Mouse (Mus musculus): ENCODE measurements at regions not wholly inside any gene's neighbourhood (a gene's known extent, or its start where the extent isn't known, plus 50 kb on each side); places are given as distances from the start of the nearest gene placed in this dataset.
A peak's percentile ranks its signal among the peaks of the same experiment; 100 is the strongest.

GRCm38 (mm10) chr2:11853210-11853973 is 75.7 kb downstream of the Ankrd16 start:
- Histone ChIP-seq H3K36me3 (no peaks in the 10 kb centered on the region), H3K9me3 (no peaks in the 10 kb centered on the region), H3K4me1 (no peaks in the 10 kb centered on the region), H3K9ac (no peak overlapping the region), H3K27ac (no peak overlapping the region), H3K27me3 (replicated peaks) (no peaks in the 10 kb centered on the region), H3K4me2 (no peak overlapping the region), H3K4me3 (replicated peaks) (no peak overlapping the region)
- 37% methylated on average over 2 of the region's 2 CpGs for WGBS
- ATAC-seq (ENCODE audit: insufficient read depth, low FRiP score, low read depth), result peak; percentile 79

- Histone ChIP-seq H3K9ac (no peak overlapping the region), H3K4me3 (replicated peaks) (no peak overlapping the region), H3K4me2 (no peak overlapping the region), H3K36me3 (no peaks in the 10 kb centered on the region), H3K9me3 (no peaks in the 10 kb centered on the region), H3K4me1 (no peaks in the 10 kb centered on the region), H3K27me3 (replicated peaks) (no peaks in the 10 kb centered on the region), H3K27ac (no peak overlapping the region)
- ATAC-seq (ENCODE audit: insufficient read depth, low FRiP score, low read depth), result no peak
- WGBS, result 39% methylated on average over 2 of the region's 2 CpGs
Measured at GRCm38 (mm10) chr2:11869983-11870382, 92.3 kb downstream of the Ankrd16 start.

- no peaks in the 10 kb centered on the region for H3K4me1 ChIP-seq
- no peak overlapping the region for H3K9ac ChIP-seq
- H3K36me3 ChIP-seq, result no peaks in the 10 kb centered on the region
- H3K4me2 ChIP-seq, result no peak overlapping the region
- WGBS, result 20% methylated on average over 1 of the region's 1 CpGs
- H3K27me3 ChIP-seq (replicated peaks), result no peaks in the 10 kb centered on the region
- H3K27ac ChIP-seq, result no peak overlapping the region
- ATAC-seq (ENCODE audit: insufficient read depth, low FRiP score, low read depth), result no peak
- no peaks in the 10 kb centered on the region for H3K9me3 ChIP-seq
- H3K4me3 ChIP-seq (replicated peaks), result no peak overlapping the region
Measured at GRCm38 (mm10) chr2:11880005-11880404, 102.3 kb downstream of the Ankrd16 start.

DNA sequence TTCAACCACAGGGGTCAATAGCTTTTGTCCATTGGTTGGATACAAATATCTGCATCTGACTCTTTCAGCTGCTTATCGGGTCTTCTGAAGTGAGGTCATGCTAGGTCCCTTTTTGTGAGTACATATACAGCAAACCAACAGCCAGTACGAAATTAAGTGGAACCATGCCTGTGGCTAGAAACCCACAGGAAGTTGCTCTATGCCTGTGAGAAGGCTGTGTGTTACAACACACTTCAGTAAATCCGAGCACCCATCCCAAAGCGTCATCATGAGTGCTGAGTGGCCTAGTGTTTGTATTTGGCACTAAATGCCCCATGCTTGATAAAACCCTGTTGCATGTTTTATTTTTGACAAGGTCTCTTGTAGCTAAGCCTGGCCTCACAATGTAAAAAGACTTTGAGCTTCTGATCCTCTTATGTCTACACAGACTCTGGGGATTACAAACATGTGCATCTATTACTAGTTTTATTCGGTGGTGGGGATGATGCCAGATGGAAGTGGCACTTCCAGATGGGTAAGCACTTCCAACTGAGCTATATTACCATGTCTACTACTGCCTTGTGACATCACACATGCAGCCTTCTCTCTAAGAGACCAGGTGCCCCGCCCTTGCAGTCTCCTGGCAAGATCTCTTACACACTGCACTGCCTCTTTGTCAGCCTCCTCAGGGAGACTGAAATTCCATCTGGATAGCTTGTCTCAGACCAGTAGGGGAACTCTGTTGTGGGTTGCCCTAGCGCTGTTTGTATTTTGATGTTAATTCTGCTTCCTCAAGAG is 117.3 kb downstream of the Ankrd16 start:
- WGBS, result 73% methylated on average over 7 of the region's 7 CpGs
- H3K9ac ChIP-seq, result no peak overlapping the region

GRCm38 (mm10) chr2:11899698-11900660 is 122.3 kb downstream of the Ankrd16 start:
- ATAC-seq (ENCODE audit: insufficient read depth, low FRiP score, low read depth), result no peak
- H3K27ac ChIP-seq, result no peak overlapping the region

More for the DNA sequence above, 117.3 kb downstream of the Ankrd16 start:
- no peaks in the 10 kb centered on the region for H3K27me3 ChIP-seq (replicated peaks)
- H3K9me3 ChIP-seq, result no peaks in the 10 kb centered on the region
- ATAC-seq (ENCODE audit: insufficient read depth, low FRiP score, low read depth), result no peak
- H3K36me3 ChIP-seq, result no peaks in the 10 kb centered on the region
- H3K4me3 ChIP-seq (replicated peaks), result no peak overlapping the region
- H3K4me1 ChIP-seq, result no peaks in the 10 kb centered on the region
- H3K4me2 ChIP-seq, result no peak overlapping the region
- no peak overlapping the region for H3K27ac ChIP-seq

DNA sequence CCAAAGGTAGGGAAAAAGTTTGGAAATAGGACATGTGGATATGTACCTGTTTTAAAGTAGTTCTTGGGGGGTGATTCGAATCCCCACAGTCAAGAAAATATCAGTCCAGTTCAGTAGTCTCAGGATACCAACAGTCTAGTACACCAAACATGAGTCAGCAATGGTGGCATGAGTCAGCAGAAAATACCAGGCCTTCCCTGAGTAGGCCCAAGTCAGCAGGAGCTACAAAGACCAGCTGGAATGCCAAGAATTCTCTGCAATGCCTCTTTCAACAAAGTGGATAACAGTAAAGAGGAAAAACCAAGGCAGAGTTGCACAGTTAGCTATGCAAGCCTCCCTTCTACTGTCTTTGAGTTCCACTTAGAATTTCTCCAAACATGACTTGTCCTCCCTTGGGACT is 137.1 kb downstream of the Ankrd16 start:
- ATAC-seq (ENCODE audit: insufficient read depth, low FRiP score, low read depth), result no peak; the same call in 1 of the 2 replicates
- WGBS, result 73% methylated on average over 1 of the region's 1 CpGs
- no peaks in the 10 kb centered on the region for H3K36me3 ChIP-seq
- H3K9me3 ChIP-seq, result no peaks in the 10 kb centered on the region
- H3K4me1 ChIP-seq, result no peaks in the 10 kb centered on the region
- H3K27ac ChIP-seq, result no peak overlapping the region
- no peak overlapping the region for H3K9ac ChIP-seq
- H3K27me3 ChIP-seq (replicated peaks), result no peaks in the 10 kb centered on the region
- no peak overlapping the region for H3K4me2 ChIP-seq
- no peak overlapping the region for H3K4me3 ChIP-seq (replicated peaks)

More at GRCm38 (mm10) chr2:11899698-11900660, 122.3 kb downstream of the Ankrd16 start:
- Histone ChIP-seq H3K4me3 (replicated peaks) (no peak overlapping the region), H3K4me2 (no peak overlapping the region), H3K9me3 (no peaks in the 10 kb centered on the region), H3K9ac (no peak overlapping the region), H3K27me3 (replicated peaks) (no peaks in the 10 kb centered on the region), H3K36me3 (no peaks in the 10 kb centered on the region), H3K4me1 (no peaks in the 10 kb centered on the region)
- 75% methylated on average over 11 of the region's 11 CpGs for WGBS

DNA sequence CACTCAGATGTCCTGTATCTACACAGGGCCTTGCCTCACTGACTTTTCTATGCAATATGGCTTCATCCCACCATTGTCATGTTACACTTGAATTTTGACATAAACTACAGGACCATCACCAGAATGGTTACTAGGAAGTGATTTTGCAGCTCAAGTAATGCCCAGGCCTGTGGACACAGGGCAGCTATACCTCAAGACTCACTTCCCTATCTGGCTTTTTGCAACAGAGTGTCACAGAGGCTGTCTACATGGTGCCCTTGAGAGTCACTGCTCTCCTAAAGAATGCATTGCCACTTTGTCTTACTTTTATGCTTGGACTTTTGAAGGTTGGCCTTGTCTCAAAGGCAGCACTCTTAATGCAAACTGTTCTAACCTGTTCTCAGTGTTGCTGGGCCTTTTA is 139.7 kb downstream of the Ankrd16 start:
- ATAC-seq (ENCODE audit: insufficient read depth, low FRiP score, low read depth), result no peak
- H3K4me1 ChIP-seq, result no peaks in the 10 kb centered on the region
- no peak overlapping the region for H3K9ac ChIP-seq
- no peaks in the 10 kb centered on the region for H3K36me3 ChIP-seq
- H3K9me3 ChIP-seq, result no peaks in the 10 kb centered on the region
- H3K4me2 ChIP-seq, result no peak overlapping the region
- H3K4me3 ChIP-seq (replicated peaks), result no peak overlapping the region
- H3K27ac ChIP-seq, result no peak overlapping the region
- H3K27me3 ChIP-seq (replicated peaks), result no peaks in the 10 kb centered on the region

DNA sequence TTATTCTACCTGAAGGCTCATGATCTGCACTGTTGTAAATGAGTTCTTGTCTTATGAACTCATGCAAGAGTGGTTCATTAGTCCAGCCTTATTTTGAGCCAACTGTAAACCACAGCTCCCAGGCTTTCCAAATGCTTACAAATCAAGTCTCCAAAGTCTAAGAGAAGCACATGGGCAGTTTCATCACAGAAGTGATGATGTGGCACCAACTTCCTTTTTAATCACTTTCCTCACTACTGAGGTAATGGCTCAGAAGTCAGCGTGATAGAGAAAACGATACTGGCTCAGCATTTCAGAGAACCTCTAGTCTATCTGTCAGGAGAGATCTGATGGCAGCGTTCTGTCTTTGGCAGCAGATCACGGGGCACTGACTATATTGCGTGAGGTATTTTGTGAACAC is 140.4 kb downstream of the Ankrd16 start:
- Histone ChIP-seq H3K27ac (no peak overlapping the region), H3K4me3 (replicated peaks) (no peak overlapping the region), H3K9ac (no peak overlapping the region), H3K9me3 (no peaks in the 10 kb centered on the region), H3K27me3 (replicated peaks) (no peaks in the 10 kb centered on the region), H3K36me3 (no peaks in the 10 kb centered on the region), H3K4me2 (no peak overlapping the region), H3K4me1 (no peaks in the 10 kb centered on the region)
- ATAC-seq (ENCODE audit: insufficient read depth, low FRiP score, low read depth), result no peak
- 57% methylated on average over 5 of the region's 5 CpGs for WGBS

DNA sequence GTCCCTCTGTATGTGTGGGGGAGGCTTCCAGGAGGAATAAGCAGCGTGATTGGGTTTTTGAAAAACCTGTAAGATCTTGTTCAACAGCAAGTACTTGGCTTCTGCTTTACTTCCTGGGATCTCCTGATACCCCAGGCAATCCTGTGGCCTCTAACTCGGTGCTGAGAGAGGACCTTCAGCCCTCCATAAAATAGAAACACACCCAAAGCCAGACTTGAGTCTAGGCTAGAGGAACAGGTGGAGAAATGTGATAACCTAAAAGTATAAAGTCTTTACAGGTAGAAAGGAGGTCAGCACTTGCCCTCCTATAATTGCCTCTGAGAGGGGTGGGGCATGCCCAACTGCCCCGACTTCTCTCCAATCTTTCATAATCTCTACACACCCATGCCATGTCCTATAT is 183.1 kb downstream of the Ankrd16 start:
- ATAC-seq (ENCODE audit: insufficient read depth, low FRiP score, low read depth), result no peak
- no peak overlapping the region for H3K27ac ChIP-seq
- whole genome bisulfite sequencing, result 70% methylated on average over 3 of the region's 3 CpGs

DNA sequence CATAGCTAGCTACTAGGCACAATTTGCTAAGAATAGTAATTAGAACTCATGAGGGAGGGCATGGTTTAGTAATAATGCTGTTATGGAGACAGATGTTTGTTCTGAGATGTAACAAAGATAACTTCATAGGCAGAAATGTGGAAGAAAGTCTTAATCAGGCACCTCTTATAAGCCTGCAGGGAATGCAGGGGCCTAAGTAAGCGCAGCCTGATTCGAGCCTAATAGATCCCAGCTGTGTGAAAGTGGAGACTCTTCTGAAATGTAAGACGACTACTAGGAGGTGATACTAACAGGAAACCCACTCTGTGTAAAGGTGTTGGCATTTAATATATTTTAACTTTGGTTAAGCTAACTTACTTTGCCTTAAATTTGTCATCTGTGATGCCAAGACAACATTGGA is 187.7 kb downstream of the Ankrd16 start:
- H3K36me3 ChIP-seq, result no peaks in the 10 kb centered on the region
- no peak overlapping the region for H3K4me2 ChIP-seq
- no peak overlapping the region for H3K4me3 ChIP-seq (replicated peaks)
- ATAC-seq (ENCODE audit: insufficient read depth, low FRiP score, low read depth), result no peak
- no peak overlapping the region for H3K9ac ChIP-seq
- 36% methylated on average over 3 of the region's 3 CpGs for WGBS
- H3K4me1 ChIP-seq, result no peaks in the 10 kb centered on the region
- no peaks in the 10 kb centered on the region for H3K27me3 ChIP-seq (replicated peaks)
- no peaks in the 10 kb centered on the region for H3K9me3 ChIP-seq
- H3K27ac ChIP-seq, result no peak overlapping the region

More for the DNA sequence above, 183.1 kb downstream of the Ankrd16 start:
- Histone ChIP-seq H3K4me2 (no peak overlapping the region), H3K27me3 (replicated peaks) (no peaks in the 10 kb centered on the region), H3K9me3 (no peaks in the 10 kb centered on the region), H3K36me3 (no peaks in the 10 kb centered on the region), H3K9ac (no peak overlapping the region), H3K4me3 (replicated peaks) (no peak overlapping the region), H3K4me1 (no peaks in the 10 kb centered on the region)

- Histone ChIP-seq H3K4me2 (no peak overlapping the region), H3K36me3 (no peaks in the 10 kb centered on the region), H3K27ac (no peak overlapping the region), H3K4me3 (replicated peaks) (no peak overlapping the region), H3K9ac (no peak overlapping the region), H3K27me3 (replicated peaks) (no peaks in the 10 kb centered on the region), H3K9me3 (no peaks in the 10 kb centered on the region), H3K4me1 (no peaks in the 10 kb centered on the region)
- ATAC-seq (ENCODE audit: insufficient read depth, low FRiP score, low read depth), result no peak
- WGBS, result 85% methylated on average over 2 of the region's 2 CpGs
Measured at GRCm38 (mm10) chr2:11967001-11967400, 189.3 kb downstream of the Ankrd16 start.
